Mouse (Mus musculus) lung, postnatal 0 days (tissue): Measurements from ENCODE around the gene Gfer.

ENCODE experiments used
- CTCF ChIP-seq: IDR thresholded peaks from 2 replicates; pipeline ENCODE4 v1.5.1; 2016; ENCODE audit warnings: antibody characterized with exemption, mild to moderate bottlenecking
- EP300 ChIP-seq: IDR thresholded peaks from 2 replicates; pipeline ENCODE4 v1.6.1; 2016; ENCODE audit warnings: antibody characterized with exemption, mild to moderate bottlenecking, control low read depth

- TF ChIP-seq EP300 (no peak), CTCF (no peak)
Measured at GRCm38 (mm10) chr17:24729067-24729466, 33.1 kb upstream of the Gfer start.
